Mouse (Mus musculus): ENCODE results near the gene Cdk4.

DNA sequence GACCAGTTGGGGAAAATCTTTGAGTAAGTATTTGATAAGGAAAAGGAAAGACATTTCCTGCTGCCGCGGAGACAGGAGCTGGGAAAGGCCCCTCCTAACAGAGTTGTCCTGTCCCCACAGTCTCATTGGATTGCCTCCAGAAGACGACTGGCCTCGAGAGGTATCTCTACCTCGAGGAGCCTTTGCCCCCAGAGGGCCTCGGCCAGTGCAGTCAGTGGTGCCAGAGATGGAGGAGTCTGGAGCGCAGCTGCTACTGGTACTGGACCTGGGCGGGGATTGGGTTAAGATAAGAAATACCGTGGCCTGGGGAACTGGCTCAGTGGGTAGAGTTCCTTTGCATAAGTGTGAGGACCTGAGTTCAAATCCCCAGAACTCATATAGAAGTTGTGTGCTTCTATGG, 2.6 kb downstream of the Cdk4 start:
- no peak for TF ChIP-seq CTCF (IDR thresholded peaks at IDR 0.05; ENCODE audit: low read depth, low read length)
- no peak for TF ChIP-seq POLR2A (IDR thresholded peaks at IDR 0.05; ENCODE audit: borderline replicate concordance, low read depth, low read length)
